Mouse (Mus musculus): ENCODE results near the gene Chd8.

Chd8 gene

GRCm38 (mm10) chr14:52160911-52161310 lies 96.7 kb downstream of the Chd8 start:
- TF ChIP-seq GATA4 (IDR thresholded peaks at IDR 0.05; ENCODE audit: insufficient replicate concordance, low read length): no peak

GRCm38 (mm10) chr14:52155008-52155407 lies 102.6 kb downstream of the Chd8 start:
- no peak for TF ChIP-seq GATA4 (IDR thresholded peaks at IDR 0.05; ENCODE audit: insufficient replicate concordance, low read length)

- TF ChIP-seq GATA4 (IDR thresholded peaks at IDR 0.05; ENCODE audit: insufficient replicate concordance, low read length): no peak
These were observed 105.0 kb downstream of the Chd8 start for GRCm38 (mm10) chr14:52152613-52153012.

- TF ChIP-seq GATA4 (IDR thresholded peaks at IDR 0.05; ENCODE audit: insufficient replicate concordance, low read length): no peak
These were observed 105.4 kb downstream of the Chd8 start for GRCm38 (mm10) chr14:52152179-52152578.

- TF ChIP-seq GATA4 (IDR thresholded peaks at IDR 0.05; ENCODE audit: insufficient replicate concordance, low read length): no peak
These were observed 107.7 kb downstream of the Chd8 start for GRCm38 (mm10) chr14:52149888-52150287.

All from liver, adult (tissue).